In genomic region chr4:40192246-40192645, GRCm38 (mm10) we compare ENCODE assay signal across 30 mouse cellular contexts.
"Had no signal": no experiment of that assay in that cellular context is flagged by ENCODE, and none has a peak within 500 bp of the region (broad histone marks: within the 10 kb centered on the region; RNA-seq: fewer than 3 reads in every experiment).

No protein-coding gene starts in this region.

- H3K4me1 ChIP-seq: heart, embryonic 15.5 days; hindbrain, embryonic 10.5 days; hindbrain, embryonic 12.5 days; hindbrain, embryonic 13.5 days; hindbrain, embryonic 15.5 days; intestine, embryonic 15.5 days; kidney, embryonic 15.5 days had no signal

- H3K27ac ChIP-seq: heart, adult 2 months; heart, embryonic 10.5 days; heart, embryonic 13.5 days; heart, embryonic 15.5 days; hindbrain, embryonic 10.5 days; hindbrain, embryonic 12.5 days; hindbrain, embryonic 13.5 days; hindbrain, embryonic 14.5 days; hindbrain, embryonic 15.5 days; hindbrain, postnatal 0 days; intestine, embryonic 15.5 days; kidney, embryonic 15.5 days; kidney, postnatal 0 days; layer of hippocampus, adult 2 months; left cerebral cortex, adult 2 months had no signal

- ATAC-seq: hindbrain, embryonic 16.5 days; hindbrain, postnatal 0 days; inflammation-experienced regulatory T-cells, adult 6 months; intestine, embryonic 15.5 days; intestine, embryonic 16.5 days; intestine, postnatal 0 days had no signal

- H3K9ac ChIP-seq: heart, embryonic 12.5 days; heart, embryonic 13.5 days; heart, embryonic 15.5 days; hindbrain, embryonic 12.5 days; hindbrain, embryonic 13.5 days; hindbrain, embryonic 14.5 days; hindbrain, embryonic 15.5 days; intestine, embryonic 15.5 days; kidney, embryonic 15.5 days had no signal

- H3K27me3 ChIP-seq: heart, embryonic 12.5 days; heart, embryonic 13.5 days; heart, embryonic 15.5 days; hindbrain, embryonic 12.5 days; hindbrain, embryonic 13.5 days; hindbrain, embryonic 15.5 days; intestine, embryonic 15.5 days; kidney, embryonic 15.5 days had no signal

- H3K4me2 ChIP-seq: heart, embryonic 11.5 days; heart, embryonic 12.5 days; heart, embryonic 13.5 days; heart, embryonic 15.5 days; hindbrain, embryonic 12.5 days; hindbrain, embryonic 13.5 days; hindbrain, embryonic 14.5 days; hindbrain, embryonic 15.5 days; intestine, embryonic 15.5 days; kidney, embryonic 15.5 days had no signal

- DNase-seq: heart, adult 18-20 months; heart, adult 2 months; heart, postnatal 10 days; heart, postnatal 14 days; heart, postnatal 36 days; heart, postnatal 4 days; kidney, postnatal 14 days; kidney, postnatal 4 days; layer of hippocampus, adult 9-11 months; layer of hippocampus, postnatal 36 days had no signal

- H3K4me3 ChIP-seq: heart, adult 2 months; heart, embryonic 10.5 days; heart, embryonic 12.5 days; heart, embryonic 13.5 days; heart, embryonic 15.5 days; hindbrain, embryonic 10.5 days; hindbrain, embryonic 12.5 days; hindbrain, embryonic 13.5 days; hindbrain, embryonic 15.5 days; intestine, embryonic 15.5 days; kidney, embryonic 15.5 days; layer of hippocampus, adult 2 months; left cerebral cortex, adult 2 months had no signal

- H3K9me3 ChIP-seq: heart, embryonic 10.5 days; heart, embryonic 12.5 days; heart, embryonic 13.5 days; heart, embryonic 15.5 days; hindbrain, embryonic 10.5 days; hindbrain, embryonic 12.5 days; hindbrain, embryonic 13.5 days; hindbrain, embryonic 15.5 days; intestine, embryonic 15.5 days; kidney, embryonic 15.5 days had no signal
